Mouse (Mus musculus): ENCODE measurements around the gene Col15a1.
A peak's percentile ranks its signal among the peaks of the same experiment; 100 is the strongest.

Col15a1 gene

DNA sequence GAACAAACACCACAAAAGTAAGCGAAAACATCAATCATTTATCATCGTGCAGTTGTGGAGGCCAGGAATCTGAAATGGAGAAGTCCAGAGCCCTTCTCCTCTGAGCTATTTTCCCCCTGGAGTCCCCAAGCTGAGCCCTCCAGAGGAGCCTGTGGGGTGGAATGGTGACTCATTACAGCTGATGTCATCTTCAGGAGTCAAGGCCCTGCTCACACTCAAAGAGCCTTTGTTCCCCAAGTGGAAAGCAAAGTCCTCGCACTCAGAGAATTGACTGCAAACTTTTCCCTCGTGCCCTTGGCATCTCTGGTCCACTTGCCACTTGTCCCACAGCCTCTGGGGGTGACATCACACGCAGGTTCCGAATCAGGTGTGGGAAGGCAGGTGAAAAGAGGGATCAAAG is 23.4 kb downstream of the Col15a1 start:
- no peak for DNase-seq

DNA sequence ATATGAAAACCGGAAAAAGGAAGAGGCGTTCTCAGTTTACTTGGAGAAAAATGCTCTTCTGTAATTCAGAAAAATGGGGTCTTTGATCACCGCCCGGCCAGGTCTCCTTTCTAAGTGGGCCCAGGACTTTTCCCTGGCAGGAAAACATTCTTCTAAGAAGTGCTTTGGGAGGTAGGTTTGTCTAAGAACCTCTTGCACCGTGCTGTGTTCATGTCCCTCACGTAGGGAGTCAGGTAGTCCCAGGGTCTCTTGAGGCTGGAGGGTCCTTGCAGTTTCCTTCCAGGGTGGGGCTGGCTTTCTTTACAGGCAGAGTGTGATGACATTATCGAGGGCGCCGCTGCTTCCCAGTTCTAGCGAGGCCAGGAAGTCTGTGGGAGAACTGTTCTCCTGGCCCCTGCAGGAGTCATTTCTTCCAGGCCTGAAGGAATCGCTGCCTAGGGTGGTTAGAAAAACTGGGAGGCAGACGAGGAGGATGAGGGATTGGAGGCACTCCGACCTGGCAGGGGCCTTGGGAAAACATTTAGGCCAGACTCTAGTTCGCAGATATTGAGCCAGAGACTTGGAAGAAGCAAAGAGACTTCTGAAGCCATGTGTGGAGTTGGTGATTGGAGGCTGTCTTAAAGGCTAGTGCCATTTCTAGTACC is 25.4 kb downstream of the Col15a1 start:
- DNase-seq = no peak

DNA sequence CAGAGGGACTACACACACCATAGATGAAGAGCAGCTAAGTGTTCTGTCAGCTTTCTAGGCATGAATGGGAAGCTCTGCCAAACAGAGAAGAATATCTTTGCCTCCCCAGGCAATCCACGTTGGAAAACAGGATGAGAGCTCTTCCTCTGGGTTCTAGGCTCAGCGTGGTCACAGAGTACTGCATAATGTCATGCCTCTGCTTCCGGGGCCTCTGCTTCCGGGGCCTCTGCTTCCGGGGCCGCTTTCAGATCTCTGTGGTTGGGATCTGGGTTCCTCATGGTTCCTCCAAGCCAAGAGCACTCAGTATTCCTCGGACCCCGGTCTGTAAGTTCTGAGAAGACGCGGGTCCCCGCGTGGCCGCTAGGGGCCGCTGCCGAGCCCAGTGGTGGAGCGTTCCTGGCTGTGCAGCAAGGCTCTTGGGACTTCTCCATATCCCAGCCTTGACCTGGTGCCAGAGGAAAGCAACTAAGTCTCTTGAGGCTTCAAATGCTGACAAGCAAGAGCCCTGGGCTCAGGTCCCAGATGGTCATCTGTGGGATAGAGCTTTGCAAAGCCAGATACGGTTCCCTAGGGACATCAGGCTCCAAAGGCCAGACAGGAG is 26.8 kb downstream of the Col15a1 start:
- DNase-seq = peak; percentile 63 to 67

DNA sequence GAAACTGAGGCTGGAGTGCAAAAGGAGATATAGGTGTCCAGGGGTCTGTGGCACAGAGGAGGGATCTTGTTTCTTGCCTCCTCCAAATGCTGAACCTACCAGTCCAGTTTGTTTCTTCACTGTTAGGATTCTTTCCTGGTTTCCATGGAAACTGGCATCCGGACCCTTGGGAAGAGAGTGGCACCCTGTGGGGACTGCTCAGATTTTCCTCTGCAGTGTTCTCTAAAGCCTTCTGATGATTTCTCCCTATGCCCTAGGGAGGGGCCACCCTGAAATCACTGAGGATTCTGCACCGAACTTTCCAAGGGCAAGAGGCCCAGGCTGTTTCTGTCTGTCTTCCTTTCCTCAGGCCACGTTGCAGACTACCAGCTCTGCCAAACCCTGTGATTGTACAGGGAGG is 27.4 kb downstream of the Col15a1 start:
- DNase-seq = no peak

DNA sequence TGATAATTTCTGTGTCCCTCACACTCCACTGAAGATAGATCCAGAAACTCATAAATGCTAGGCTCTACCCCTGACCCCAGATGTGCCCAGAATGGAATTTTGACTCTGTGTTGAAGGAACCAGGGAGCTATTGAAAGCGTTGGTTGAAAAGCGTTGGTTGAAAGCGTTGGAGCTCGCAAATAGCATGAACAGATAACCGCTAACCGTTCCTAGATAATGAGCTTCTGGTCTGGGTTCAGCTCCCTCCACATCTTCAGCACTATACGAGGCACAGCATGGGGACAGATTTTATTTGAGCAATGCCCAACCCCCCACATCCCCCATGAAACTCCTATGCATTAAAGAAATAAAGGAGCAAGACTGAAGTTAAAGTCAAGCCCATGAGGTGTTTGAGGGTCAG is 28.1 kb downstream of the Col15a1 start:
- DNase-seq = no peak

DNA sequence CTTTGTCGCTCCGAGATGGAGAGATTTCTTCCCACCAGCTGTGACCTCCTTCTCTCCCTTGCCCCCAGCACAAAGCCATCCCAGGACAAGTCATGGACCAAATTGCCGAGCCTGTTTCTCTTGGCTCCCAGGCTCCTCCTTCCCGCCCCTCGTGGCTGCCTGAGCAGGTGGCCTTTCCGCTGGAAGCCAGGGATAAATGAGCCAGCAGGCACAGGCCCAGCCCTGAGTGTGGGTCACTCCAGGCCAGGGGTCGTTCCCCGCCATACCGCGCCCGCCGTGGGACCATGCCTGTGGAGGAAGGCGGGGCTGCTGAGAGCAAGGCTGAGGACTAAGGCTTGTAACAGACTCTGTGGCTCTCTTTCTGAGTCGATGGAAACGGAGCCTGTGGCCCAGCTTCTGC is 29.3 kb downstream of the Col15a1 start:
- DNase-seq = no peak

DNA sequence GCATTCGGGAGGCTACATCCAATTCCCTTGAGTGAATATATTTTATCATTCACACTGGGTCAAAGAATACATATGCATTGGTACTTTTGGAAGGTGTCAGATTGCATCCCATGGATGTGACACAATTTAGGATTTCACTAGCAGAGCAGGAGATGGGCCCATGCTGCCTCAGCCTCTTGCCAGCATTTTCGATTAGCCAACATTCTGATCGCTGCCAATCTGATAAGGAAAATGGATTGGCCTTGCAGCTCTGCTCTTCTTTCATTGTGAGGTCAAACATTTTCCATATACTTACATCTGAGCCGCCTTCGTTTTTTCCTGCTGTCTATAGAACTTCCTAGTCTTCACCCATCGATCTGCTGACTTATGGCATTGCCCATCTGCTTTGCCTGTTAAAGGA is 31.2 kb downstream of the Col15a1 start:
- DNase-seq = no peak

DNA sequence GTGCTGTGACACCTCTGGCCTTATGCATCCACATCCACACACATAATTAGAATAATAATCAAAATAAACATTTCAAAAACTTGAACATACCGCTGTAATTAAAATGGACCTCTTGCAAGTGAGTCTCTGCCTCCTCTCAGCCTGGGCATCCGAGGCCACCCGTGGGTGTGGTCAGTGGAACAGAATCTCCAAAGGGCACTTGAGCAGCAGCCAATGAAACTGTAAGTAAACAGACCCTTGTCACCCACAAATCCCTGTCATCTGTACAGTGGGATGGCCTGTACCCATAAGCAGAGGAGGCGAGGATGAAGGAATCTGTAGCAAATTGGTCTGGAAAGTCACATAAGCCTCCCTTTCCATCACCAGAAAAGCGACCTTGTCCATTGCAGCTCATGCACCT is 32.9 kb downstream of the Col15a1 start:
- no peak for DNase-seq

DNA sequence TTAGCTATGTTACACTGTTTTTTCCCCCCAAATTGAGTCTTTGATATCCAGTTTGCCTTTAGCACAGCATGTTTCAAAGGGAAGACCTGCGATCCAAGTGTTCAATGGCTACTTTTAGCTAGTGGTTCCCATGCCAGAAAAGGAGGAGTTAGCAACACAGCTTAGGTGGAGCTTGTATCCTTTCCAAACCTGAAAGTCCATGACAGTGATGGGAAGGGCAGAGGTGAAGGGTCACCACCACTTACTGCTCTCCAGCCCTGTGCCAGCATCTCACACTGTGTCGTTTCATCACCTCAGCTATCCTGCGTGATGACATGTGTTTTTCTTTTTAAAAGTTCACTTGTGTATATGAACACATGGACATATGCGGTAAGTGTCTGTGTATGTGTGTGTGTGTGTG is 34.2 kb downstream of the Col15a1 start:
- no peak for DNase-seq

DNA sequence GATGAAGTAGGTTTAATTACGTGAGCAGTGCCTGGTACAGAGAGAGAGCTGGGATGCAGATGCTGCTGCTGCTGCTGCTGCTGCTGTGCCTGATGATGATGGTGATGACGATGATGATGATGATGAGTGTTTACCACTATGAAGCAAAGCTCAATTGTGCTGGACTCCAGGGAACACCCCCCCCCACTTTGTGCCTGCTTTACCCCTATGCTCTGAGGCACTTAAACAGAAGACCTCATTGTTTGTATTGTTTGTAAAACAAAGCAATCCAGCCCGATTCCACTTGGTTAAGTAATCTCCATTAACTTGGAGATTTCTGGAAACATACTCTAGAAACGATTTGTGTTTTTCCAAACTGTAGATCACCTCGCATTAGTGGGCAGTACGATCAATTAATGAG is 36.7 kb downstream of the Col15a1 start:
- no peak for DNase-seq

DNA sequence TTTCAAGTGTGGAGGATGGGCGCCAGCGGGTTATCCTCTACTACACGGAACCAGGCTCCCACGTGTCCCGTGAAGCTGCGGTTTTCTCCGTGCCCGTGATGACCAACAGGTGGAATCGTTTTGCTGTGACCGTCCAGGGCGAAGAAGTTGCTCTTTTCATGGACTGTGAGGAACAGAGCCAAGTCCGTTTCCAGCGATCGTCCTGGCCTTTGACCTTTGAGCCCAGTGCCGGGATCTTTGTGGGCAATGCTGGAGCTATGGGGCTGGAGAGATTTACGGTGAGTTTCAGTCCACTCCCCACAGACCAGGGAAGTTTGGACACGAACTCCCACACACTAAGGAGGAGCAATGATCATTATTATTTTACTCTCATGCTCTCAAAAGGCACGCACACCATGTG is 37.7 kb downstream of the Col15a1 start:
- DNase-seq = no peak

DNA sequence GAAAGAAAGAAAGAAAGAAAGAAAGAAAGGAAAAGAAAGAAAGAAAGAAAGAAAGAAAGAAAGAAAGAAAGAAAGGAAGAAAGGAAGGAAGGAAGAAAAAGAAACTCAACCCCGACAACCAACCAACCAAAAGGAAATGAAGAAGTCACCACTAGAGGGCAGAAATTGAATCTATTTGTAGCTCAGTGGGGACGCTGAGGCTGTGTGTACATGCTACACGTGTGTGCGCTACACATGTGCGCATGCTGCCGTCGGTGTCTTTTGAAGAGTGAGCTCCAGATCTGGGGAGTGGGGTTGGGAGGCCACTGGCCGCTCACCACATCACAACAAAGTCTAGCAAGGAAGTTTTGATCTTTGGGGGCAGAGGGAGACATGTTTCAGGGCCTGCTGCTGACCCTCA is 38.9 kb downstream of the Col15a1 start:
- DNase-seq = no peak

DNA sequence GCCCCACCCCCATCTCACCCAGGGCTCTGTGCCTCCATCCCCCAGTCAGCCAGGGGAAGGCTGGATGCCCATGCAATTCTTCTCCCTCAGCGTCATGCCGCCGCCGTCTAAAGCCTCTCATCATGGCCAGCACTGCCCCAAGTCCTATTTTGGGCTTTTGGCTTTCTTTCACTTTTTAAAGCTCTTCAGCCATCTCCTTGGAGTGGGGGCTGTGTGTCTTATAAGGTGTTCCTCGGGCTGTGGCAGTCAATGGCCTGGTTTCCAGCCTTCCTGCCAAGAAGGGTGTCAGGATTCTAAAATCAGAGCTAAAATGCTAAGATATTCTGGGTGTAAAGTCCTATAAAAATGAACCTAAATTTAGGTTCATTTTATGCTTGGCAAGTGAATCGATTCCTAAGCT is 39.6 kb downstream of the Col15a1 start:
- DNase-seq = no peak

DNA sequence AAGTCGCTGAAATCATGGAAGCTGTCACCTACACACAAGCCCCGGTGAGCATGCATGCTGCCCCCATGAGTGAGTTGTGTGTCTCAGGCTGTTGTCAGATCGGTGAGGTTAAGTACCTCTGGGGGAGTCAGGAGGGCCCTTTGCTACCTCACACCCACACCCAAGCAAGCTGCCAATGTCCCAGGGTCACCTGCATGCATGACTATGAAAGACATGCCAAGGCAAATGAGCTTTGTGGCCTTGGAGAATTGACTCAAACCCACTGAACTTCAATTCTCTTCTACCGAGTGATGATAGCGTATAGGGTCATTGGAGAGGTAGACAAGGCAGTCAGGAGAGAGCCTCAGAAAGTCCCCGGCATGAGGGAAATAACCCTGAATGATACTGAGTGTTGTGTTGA is 41.2 kb downstream of the Col15a1 start:
- DNase-seq = no peak

DNA sequence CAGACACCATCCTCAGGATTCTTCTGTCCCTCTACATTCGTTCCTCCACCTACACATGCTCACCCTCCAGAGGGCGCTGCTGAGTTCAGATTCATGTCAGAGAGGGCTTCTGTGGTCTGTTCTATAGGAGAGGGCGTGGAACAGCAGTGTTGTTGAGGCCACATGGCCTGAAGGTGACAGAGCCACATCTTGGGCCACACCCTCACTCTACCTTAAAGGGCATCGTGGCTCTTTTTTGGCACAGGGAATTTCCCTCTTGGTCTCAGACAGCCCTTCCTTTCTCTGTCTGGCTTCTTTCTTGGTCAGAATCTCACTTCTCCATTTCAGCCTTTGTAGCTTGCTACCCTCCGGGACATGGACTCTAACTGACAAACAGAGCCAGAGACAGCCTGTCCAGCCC is 43.1 kb downstream of the Col15a1 start:
- DNase-seq = peak; percentile 78 to 79

DNA sequence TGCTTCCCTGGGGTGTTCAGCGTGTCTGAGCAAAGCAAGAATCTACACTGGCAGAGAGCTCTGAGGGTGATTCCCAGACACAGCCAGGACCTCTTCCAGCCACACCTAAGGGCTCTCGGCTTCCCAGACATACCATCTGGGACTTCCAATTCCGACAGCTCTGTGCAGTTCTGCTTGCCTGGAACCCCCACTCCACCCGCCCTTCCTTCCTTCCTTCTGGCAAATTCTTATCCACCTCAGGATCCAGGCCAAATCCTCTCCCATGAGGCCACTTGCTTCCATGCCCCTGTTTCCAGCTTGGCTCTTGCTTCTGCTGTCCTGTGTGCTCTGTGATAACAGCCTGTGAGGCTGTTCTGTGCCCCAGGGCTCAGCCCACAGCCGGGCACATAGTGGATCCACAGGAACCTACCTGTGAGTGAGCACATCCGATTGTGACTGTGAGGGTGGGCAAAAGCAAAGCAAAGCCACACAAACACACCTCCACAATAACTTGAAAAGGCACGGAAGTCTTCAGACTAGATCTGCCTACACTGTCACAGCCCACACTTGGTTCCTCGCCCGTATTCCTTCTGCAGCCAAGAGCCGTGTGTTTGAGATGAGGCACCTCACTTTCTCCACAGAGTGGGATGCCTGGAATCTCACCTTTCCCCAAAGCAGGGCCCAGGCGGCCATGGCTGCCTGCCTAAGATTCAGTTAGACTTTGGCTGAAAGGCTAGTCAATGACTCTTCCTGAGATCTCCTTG is 43.9 kb downstream of the Col15a1 start:
- DNase-seq = peak; percentile 23 to 25

DNA sequence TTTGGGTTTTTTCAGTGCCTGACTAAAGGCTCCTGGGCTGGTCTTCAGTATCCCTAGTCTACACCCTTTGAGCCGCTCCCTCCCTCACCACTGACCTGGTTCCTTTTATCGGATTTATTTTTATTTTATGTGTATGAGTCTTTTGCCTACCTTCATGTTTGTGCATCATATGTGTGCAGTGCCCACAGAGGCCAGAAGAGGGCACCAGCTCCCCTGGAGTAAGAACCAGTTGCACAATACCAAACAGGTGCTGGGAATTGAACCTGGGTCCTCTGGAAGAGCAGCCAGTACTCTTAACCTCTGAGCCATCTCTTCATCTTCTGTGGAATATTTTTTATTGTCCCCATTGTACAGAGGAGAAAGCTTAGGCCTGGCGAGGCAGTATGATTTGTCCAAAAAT is 44.7 kb downstream of the Col15a1 start:
- no peak for DNase-seq

DNA sequence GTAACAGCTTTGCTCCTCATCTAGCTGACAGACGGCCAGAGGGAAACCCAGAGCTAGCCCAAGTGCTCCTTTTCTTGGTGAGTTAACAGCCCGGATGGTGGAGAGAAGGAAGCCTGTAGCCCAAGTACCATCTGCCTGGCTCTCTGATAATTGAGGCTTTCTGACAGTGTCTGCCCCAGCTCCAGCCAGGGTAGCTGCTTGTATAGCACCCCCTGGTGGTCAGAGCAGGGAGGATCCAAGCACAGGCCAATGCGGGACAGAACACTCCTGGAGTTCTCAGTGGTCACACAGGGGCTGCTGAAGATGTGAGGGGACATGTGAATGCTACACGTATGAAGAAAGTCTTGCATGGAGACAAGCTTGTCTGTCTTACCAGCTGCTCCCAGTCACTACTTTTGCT is 47.7 kb downstream of the Col15a1 start:
- DNase-seq = peak; percentile 58 to 66

DNA sequence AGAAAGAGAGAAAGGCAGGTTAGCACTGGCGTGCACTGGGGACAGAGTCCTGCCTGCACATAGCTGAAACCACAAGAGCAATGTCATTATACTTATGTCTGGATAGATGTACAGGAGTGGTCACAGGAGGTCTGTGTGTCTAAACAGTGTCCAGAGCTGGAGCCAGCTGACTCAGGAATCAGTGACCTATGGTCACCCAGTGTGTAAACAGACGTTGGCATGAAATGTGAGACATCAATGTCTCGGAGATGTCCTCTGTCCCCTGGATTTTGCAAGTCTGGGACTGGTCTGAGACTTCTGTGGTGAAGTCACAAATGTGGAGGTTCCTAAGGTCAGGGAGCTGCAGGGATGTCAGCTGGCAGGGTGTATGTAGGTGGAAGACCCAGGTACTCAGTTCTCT is 50.2 kb downstream of the Col15a1 start:
- DNase-seq = no peak

DNA sequence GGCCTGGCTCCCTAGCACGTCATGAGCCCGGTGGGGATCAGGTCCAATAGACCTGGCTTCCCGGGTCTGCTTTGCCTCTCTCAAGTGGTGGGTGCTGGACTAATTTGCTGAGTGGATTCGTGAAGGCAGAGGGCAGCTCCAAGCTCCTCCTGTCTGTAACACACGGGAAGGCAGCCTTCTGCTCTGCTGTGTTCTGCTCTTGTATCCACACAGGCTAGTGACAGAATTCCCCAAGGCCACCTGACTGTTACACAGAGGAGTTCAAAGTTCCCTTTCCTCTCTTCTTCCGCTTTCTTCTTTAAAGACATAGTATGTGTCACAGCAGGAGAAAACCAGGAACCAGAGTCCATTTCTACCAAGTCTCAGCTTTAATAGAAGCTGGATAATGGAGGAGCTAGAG is 53.1 kb downstream of the Col15a1 start:
- no peak for DNase-seq

DNA sequence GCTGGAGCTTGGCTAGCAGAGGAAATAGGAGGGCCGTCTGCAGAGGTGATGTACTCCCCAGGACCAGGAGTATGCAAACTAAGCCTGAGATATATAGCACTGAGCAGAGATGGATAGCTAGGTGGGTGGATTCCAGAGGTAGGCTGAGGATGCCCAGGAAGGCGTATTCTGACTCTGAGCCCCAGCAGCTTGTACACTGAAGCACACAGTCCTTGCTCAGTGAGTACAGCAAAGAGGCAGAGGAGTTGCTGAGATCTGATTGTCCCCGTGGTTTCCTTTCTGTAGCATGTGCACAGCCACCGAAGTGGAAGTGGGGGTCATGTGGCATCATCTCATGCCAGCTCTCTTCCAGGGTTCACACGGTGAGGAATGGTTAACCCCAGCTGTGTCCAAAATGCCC is 54.0 kb downstream of the Col15a1 start:
- DNase-seq = no peak

DNA sequence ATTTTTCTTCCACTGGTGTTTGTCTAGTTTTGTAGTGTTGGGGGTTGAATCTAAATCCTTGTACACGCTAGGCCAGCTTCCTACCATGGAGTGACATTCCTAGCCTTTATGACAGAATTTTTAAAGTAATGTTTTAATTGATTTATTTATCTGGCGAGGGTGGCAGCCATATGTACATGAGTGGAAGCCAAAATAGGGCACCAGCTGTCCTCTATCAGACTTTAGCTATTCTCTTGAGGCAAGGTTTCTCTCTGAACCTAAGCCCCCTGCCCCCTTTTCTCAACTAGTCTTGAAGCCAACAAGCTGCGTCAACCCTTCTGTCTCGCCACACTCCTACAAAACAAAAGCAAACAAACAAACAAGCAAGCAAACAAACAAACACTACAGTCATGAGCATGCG is 57.6 kb downstream of the Col15a1 start:
- DNase-seq = no peak

DNA sequence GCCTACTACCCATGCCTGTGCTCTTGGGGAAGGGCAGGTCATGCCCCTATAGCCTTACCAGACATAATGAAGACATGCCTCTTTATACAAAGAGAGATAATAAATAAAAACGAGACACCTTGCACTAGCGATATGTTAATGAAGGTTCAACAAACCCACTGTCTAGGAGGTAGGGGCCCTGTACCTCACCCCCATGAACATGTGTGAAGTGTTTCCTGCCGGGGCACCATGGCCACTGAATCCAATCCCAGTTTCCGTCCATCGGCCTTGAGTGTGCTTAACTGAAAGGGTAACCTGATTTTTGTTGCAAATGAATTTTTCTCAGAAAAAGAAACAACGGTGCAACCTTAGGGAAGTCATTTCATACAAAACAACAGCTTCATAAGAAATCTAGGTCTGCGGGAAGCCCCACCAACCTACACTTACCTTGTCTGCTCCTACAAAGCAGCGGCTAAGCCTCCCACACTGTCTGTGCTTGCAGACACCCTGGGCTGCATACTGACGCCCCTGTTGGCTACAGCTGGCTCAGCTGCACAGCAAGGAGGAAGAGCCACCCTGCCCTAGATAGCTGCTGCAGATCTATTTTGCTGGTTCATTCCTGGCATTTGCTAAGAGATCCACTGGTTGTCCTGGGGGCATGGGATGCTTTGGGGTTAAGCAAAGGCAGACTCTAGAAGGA is 64.6 kb downstream of the Col15a1 start:
- no peak for DNase-seq

DNA sequence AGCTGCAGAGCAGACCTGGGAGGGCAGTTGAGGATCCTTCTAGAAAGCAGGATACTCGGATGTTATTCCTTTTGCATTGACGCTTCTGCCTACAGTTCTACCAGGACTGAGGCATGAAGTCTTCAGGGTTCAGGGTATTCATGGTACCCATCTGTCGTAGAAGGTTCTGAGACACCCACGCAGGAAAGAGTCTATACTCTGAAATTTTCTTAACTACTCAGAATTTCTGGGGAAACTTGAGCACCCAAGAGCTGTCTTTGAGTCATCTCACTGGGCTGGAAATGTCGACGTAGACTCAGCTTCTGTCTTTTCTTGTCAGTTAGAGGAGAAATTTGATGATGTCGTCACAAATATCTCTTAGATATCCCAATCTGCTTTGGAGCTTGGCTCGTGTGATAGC is 65.8 kb downstream of the Col15a1 start:
- no peak for DNase-seq
